Mouse (Mus musculus): ENCODE results near the gene Fanca. TPM values are rescaled to one million over a fixed set of nuclear protein-coding genes. Genes with fewer than 3 reads are reported as not detected.
A peak's percentile ranks its signal among the peaks of the same experiment; 100 is the strongest.

The Fanca gene
- polyA plus RNA-seq, 1 experiment from 2014 or later, result 29.5 TPM

GRCm38 (mm10) chr8:123257114-123257513, 61.3 kb downstream of the Fanca start:
- no peak for DNase-seq (ENCODE audit: low spot score)
- Histone ChIP-seq H3K9ac (replicated peaks; ENCODE audit: low read length) (no peak overlapping the region), H3K4me2 (ENCODE audit: low read depth, low read length) (no peak overlapping the region), H3K4me3 (ENCODE audit: low read depth, low read length) (no peak overlapping the region), H3K27ac (replicated peaks; ENCODE audit: low read depth, low read length) (no peak overlapping the region), H3K9me3 (replicated peaks; ENCODE audit: control insufficient read depth, low read length) (no peaks in the 10 kb centered on the region), H3K36me3 (replicated peaks; ENCODE audit: control insufficient read depth, insufficient read depth, low read depth, low read length) (no peaks in the 10 kb centered on the region; the same call in none of the 2 replicates), H3K27me3 (ENCODE audit: control insufficient read depth, insufficient read depth, low read length) (no peaks in the 10 kb centered on the region), H3K4me1 (ENCODE audit: control insufficient read depth, insufficient read depth, low read length) (peaks cover 4% of the 10 kb centered on the region; the same call in 1 of the 2 replicates)
- 45% methylated on average over 3 of the region's 3 CpGs for WGBS
- ATAC-seq (replicated peaks; ENCODE audit: insufficient number of reproducible peaks, low FRiP score, low TSS enrichment, low read depth), result no peak

GRCm38 (mm10) chr8:123255170-123255569, 63.2 kb downstream of the Fanca start:
- H3K27me3 ChIP-seq (ENCODE audit: control insufficient read depth, insufficient read depth, low read length), result no peaks in the 10 kb centered on the region
- peak overlapping the region; percentile 78 for H3K4me3 ChIP-seq (ENCODE audit: low read depth, low read length)
- peak overlapping the region; percentile 96 for H3K9ac ChIP-seq (replicated peaks; ENCODE audit: low read length)
- 67% methylated on average over 6 of the region's 6 CpGs for WGBS
- no peaks in the 10 kb centered on the region for H3K9me3 ChIP-seq (replicated peaks; ENCODE audit: control insufficient read depth, low read length)
- peaks cover 4% of the 10 kb centered on the region; the same call in 1 of the 2 replicates for H3K4me1 ChIP-seq (ENCODE audit: control insufficient read depth, insufficient read depth, low read length)
- H3K27ac ChIP-seq (replicated peaks; ENCODE audit: low read depth, low read length), result no peak overlapping the region
- H3K4me2 ChIP-seq (ENCODE audit: low read depth, low read length), result peak overlapping the region; percentile 94
- no peak for ATAC-seq (replicated peaks; ENCODE audit: insufficient number of reproducible peaks, low FRiP score, low TSS enrichment, low read depth)
- DNase-seq (ENCODE audit: low spot score), result no peak
- H3K36me3 ChIP-seq (replicated peaks; ENCODE audit: control insufficient read depth, insufficient read depth, low read depth, low read length), result no peaks in the 10 kb centered on the region; the same call in none of the 2 replicates

- Histone ChIP-seq H3K36me3 (replicated peaks; ENCODE audit: control insufficient read depth, insufficient read depth, low read depth, low read length) (no peaks in the 10 kb centered on the region; the same call in none of the 2 replicates), H3K27me3 (ENCODE audit: control insufficient read depth, insufficient read depth, low read length) (no peaks in the 10 kb centered on the region), H3K27ac (replicated peaks; ENCODE audit: low read depth, low read length) (peak within 1 kb of the TSS; percentile 87), H3K4me3 (ENCODE audit: low read depth, low read length) (peak within 1 kb of the TSS; percentile 78), H3K4me1 (ENCODE audit: control insufficient read depth, insufficient read depth, low read length) (peaks cover 4% of the 10 kb centered on the region; the same call in 1 of the 2 replicates), H3K9ac (replicated peaks; ENCODE audit: low read length) (peak within 1 kb of the TSS; percentile 96), H3K4me2 (ENCODE audit: low read depth, low read length) (peak within 1 kb of the TSS; percentile 94), H3K9me3 (replicated peaks; ENCODE audit: control insufficient read depth, low read length) (no peaks in the 10 kb centered on the region)
- peak; percentile 87 for DNase-seq (ENCODE audit: low spot score)
- under 1% methylated on average over 94 of the region's 99 CpGs for WGBS
- ATAC-seq (replicated peaks; ENCODE audit: insufficient number of reproducible peaks, low FRiP score, low TSS enrichment, low read depth), result peak; percentile 94
These were observed 64.1 kb downstream of the Fanca start, which contains the start of the genes Zfp276 and Vps9d1 for GRCm38 (mm10) chr8:123254099-123254885. TSS of gene Zfp276 (plus strand) at chr8:123254195. TSS of gene Vps9d1 (minus strand) at chr8:123254348.

- DNase-seq (ENCODE audit: low spot score) (no peak), ATAC-seq (replicated peaks; ENCODE audit: insufficient number of reproducible peaks, low FRiP score, low TSS enrichment, low read depth) (peak; percentile 42)
These were observed 64.8 kb downstream of the Fanca start for GRCm38 (mm10) chr8:123253451-123254098.

GRCm38 (mm10) chr8:123252925-123253324, 65.5 kb downstream of the Fanca start:
- Histone ChIP-seq H3K36me3 (replicated peaks; ENCODE audit: control insufficient read depth, insufficient read depth, low read depth, low read length) (no peaks in the 10 kb centered on the region; the same call in none of the 2 replicates), H3K4me2 (ENCODE audit: low read depth, low read length) (peak overlapping the region; percentile 94), H3K27ac (replicated peaks; ENCODE audit: low read depth, low read length) (no peak overlapping the region), H3K27me3 (ENCODE audit: control insufficient read depth, insufficient read depth, low read length) (no peaks in the 10 kb centered on the region), H3K9ac (replicated peaks; ENCODE audit: low read length) (no peak overlapping the region; the same call in 1 of the 2 replicates), H3K9me3 (replicated peaks; ENCODE audit: control insufficient read depth, low read length) (no peaks in the 10 kb centered on the region), H3K4me3 (ENCODE audit: low read depth, low read length) (peak overlapping the region; percentile 78), H3K4me1 (ENCODE audit: control insufficient read depth, insufficient read depth, low read length) (peaks cover 4% of the 10 kb centered on the region; the same call in 1 of the 2 replicates)
- ATAC-seq (replicated peaks; ENCODE audit: insufficient number of reproducible peaks, low FRiP score, low TSS enrichment, low read depth) (no peak), DNase-seq (ENCODE audit: low spot score) (no peak)
- 46% methylated on average over 4 of the region's 4 CpGs for WGBS

More at GRCm38 (mm10) chr8:123253451-123254098, 64.8 kb downstream of the Fanca start:
- Histone ChIP-seq H3K27ac (replicated peaks; ENCODE audit: low read depth, low read length) (peak overlapping the region; percentile 87), H3K36me3 (replicated peaks; ENCODE audit: control insufficient read depth, insufficient read depth, low read depth, low read length) (no peaks in the 10 kb centered on the region; the same call in none of the 2 replicates), H3K4me1 (ENCODE audit: control insufficient read depth, insufficient read depth, low read length) (peaks cover 4% of the 10 kb centered on the region; the same call in 1 of the 2 replicates), H3K9me3 (replicated peaks; ENCODE audit: control insufficient read depth, low read length) (no peaks in the 10 kb centered on the region), H3K9ac (replicated peaks; ENCODE audit: low read length) (peak overlapping the region; percentile 96), H3K27me3 (ENCODE audit: control insufficient read depth, insufficient read depth, low read length) (no peaks in the 10 kb centered on the region), H3K4me2 (ENCODE audit: low read depth, low read length) (peak overlapping the region; percentile 94), H3K4me3 (ENCODE audit: low read depth, low read length) (peak overlapping the region; percentile 78)
- under 1% methylated on average over 38 of the region's 40 CpGs for WGBS

GRCm38 (mm10) chr8:123250940-123251339, 67.4 kb downstream of the Fanca start:
- 92% methylated on average over 5 of the region's 5 CpGs for WGBS
- ATAC-seq (replicated peaks; ENCODE audit: insufficient number of reproducible peaks, low FRiP score, low TSS enrichment, low read depth), result no peak

GRCm38 (mm10) chr8:123248596-123248995, 69.8 kb downstream of the Fanca start:
- no peak for ATAC-seq (replicated peaks; ENCODE audit: insufficient number of reproducible peaks, low FRiP score, low TSS enrichment, low read depth)
- no peak overlapping the region for H3K27ac ChIP-seq (replicated peaks; ENCODE audit: low read depth, low read length)
- H3K36me3 ChIP-seq (replicated peaks; ENCODE audit: control insufficient read depth, insufficient read depth, low read depth, low read length), result peaks cover 5% of the 10 kb centered on the region
- DNase-seq (ENCODE audit: low spot score), result no peak
- H3K4me1 ChIP-seq (ENCODE audit: control insufficient read depth, insufficient read depth, low read length), result no peaks in the 10 kb centered on the region
- no peak overlapping the region for H3K9ac ChIP-seq (replicated peaks; ENCODE audit: low read length)
- no peaks in the 10 kb centered on the region for H3K27me3 ChIP-seq (ENCODE audit: control insufficient read depth, insufficient read depth, low read length)
- H3K9me3 ChIP-seq (replicated peaks; ENCODE audit: control insufficient read depth, low read length), result no peaks in the 10 kb centered on the region
- H3K4me3 ChIP-seq (ENCODE audit: low read depth, low read length), result no peak overlapping the region
- 96% methylated on average over 8 of the region's 8 CpGs for WGBS
- H3K4me2 ChIP-seq (ENCODE audit: low read depth, low read length), result no peak overlapping the region

More at GRCm38 (mm10) chr8:123250940-123251339, 67.4 kb downstream of the Fanca start:
- no peak overlapping the region for H3K4me3 ChIP-seq (ENCODE audit: low read depth, low read length)
- H3K36me3 ChIP-seq (replicated peaks; ENCODE audit: control insufficient read depth, insufficient read depth, low read depth, low read length), result peaks cover under 1% of the 10 kb centered on the region; the same call in 1 of the 2 replicates
- H3K27ac ChIP-seq (replicated peaks; ENCODE audit: low read depth, low read length), result no peak overlapping the region
- no peak overlapping the region for H3K4me2 ChIP-seq (ENCODE audit: low read depth, low read length)
- H3K9ac ChIP-seq (replicated peaks; ENCODE audit: low read length), result no peak overlapping the region
- peaks cover 4% of the 10 kb centered on the region; the same call in 1 of the 2 replicates for H3K4me1 ChIP-seq (ENCODE audit: control insufficient read depth, insufficient read depth, low read length)
- no peaks in the 10 kb centered on the region for H3K9me3 ChIP-seq (replicated peaks; ENCODE audit: control insufficient read depth, low read length)
- no peak for DNase-seq (ENCODE audit: low spot score)
- H3K27me3 ChIP-seq (ENCODE audit: control insufficient read depth, insufficient read depth, low read length), result no peaks in the 10 kb centered on the region

All from embryonic facial prominence, embryonic 11.5 days (tissue).